Mouse (Mus musculus) bone marrow macrophage, adult 2 months (primary cell): Measurements from ENCODE around the gene Cep128.

Experiments used
- CTCF ChIP-seq: IDR thresholded peaks from 2 replicates; pipeline ENCODE4 v1.5.1; 2012; ENCODE audit warnings: low read depth, mild to moderate bottlenecking, low read length, moderate library complexity
- POLR2A ChIP-seq: IDR thresholded peaks from 2 replicates; pipeline ENCODE4 v1.6.1; 2012; ENCODE audit warnings: mild to moderate bottlenecking, low read depth, low read length, borderline replicate concordance

- no peak for TF ChIP-seq POLR2A
- no peak for TF ChIP-seq CTCF
These were observed 16.8 kb upstream of the Cep128 start for GRCm38 (mm10) chr12:91401049-91401352.
